Mouse (Mus musculus): ENCODE measurements around the gene Tab1.
A peak's percentile ranks its signal among the peaks of the same experiment; 100 is the strongest.

The Tab1 gene

GRCm38 (mm10) chr15:80162401-80162964, 29.6 kb downstream of the Tab1 start:
- DNase-seq (ENCODE audit: low spot score in 2 of 2): no peak

GRCm38 (mm10) chr15:80163274-80163673, 30.3 kb downstream of the Tab1 start:
- peak; percentile 52 to 70 for DNase-seq (ENCODE audit: low spot score in 2 of 2)

GRCm38 (mm10) chr15:80163716-80164115, 30.8 kb downstream of the Tab1 start:
- DNase-seq (ENCODE audit: low spot score in 2 of 2): no peak

GRCm38 (mm10) chr15:80165396-80165795, 32.5 kb downstream of the Tab1 start:
- DNase-seq (ENCODE audit: low spot score in 2 of 2): no peak

GRCm38 (mm10) chr15:80169484-80169883, 36.6 kb downstream of the Tab1 start:
- no peak for DNase-seq (ENCODE audit: low spot score in 2 of 2)

GRCm38 (mm10) chr15:80170357-80170756, 37.4 kb downstream of the Tab1 start:
- no peak for DNase-seq (ENCODE audit: low spot score in 2 of 2)

- DNase-seq (ENCODE audit: low spot score in 2 of 2): no peak
These were observed 38.4 kb downstream of the Tab1 start for GRCm38 (mm10) chr15:80171286-80171685.

- no peak for DNase-seq (ENCODE audit: low spot score in 2 of 2)
These were observed 38.9 kb downstream of the Tab1 start for GRCm38 (mm10) chr15:80171791-80172190.

- peak; percentile 56 to 59 for DNase-seq (ENCODE audit: low spot score in 2 of 2)
These were observed 40.3 kb downstream of the Tab1 start, which contains the start of gene Mgat3 for GRCm38 (mm10) chr15:80173001-80173771. Gene Mgat3, plus strand, starts transcription at chr15:80173721.

- peak; percentile 69 to 77 for DNase-seq (ENCODE audit: low spot score in 2 of 2)
These were observed 41.1 kb downstream of the Tab1 start for GRCm38 (mm10) chr15:80173781-80174597.

GRCm38 (mm10) chr15:80174598-80174875, 41.6 kb downstream of the Tab1 start:
- DNase-seq (ENCODE audit: low spot score in 2 of 2): no peak

GRCm38 (mm10) chr15:80175316-80175715, 42.4 kb downstream of the Tab1 start:
- no peak for DNase-seq (ENCODE audit: low spot score in 2 of 2)

- no peak for DNase-seq (ENCODE audit: low spot score in 2 of 2)
These were observed 42.8 kb downstream of the Tab1 start for GRCm38 (mm10) chr15:80175756-80176155.

- no peak for DNase-seq (ENCODE audit: low spot score in 2 of 2)
These were observed 48.6 kb downstream of the Tab1 start for GRCm38 (mm10) chr15:80181561-80181960.

GRCm38 (mm10) chr15:80182072-80182700, 49.3 kb downstream of the Tab1 start:
- no peak for DNase-seq (ENCODE audit: low spot score in 2 of 2)

GRCm38 (mm10) chr15:80188927-80189326, 56.0 kb downstream of the Tab1 start:
- no peak for DNase-seq (ENCODE audit: low spot score in 2 of 2)

GRCm38 (mm10) chr15:80190075-80190474, 57.1 kb downstream of the Tab1 start:
- no peak for DNase-seq (ENCODE audit: low spot score in 2 of 2)

GRCm38 (mm10) chr15:80191585-80192245, 58.8 kb downstream of the Tab1 start:
- no peak for DNase-seq (ENCODE audit: low spot score in 2 of 2)

- DNase-seq (ENCODE audit: low spot score in 2 of 2): no peak
These were observed 59.3 kb downstream of the Tab1 start for GRCm38 (mm10) chr15:80192246-80192585.

- no peak for DNase-seq (ENCODE audit: low spot score in 2 of 2)
These were observed 59.9 kb downstream of the Tab1 start for GRCm38 (mm10) chr15:80192847-80193246.

GRCm38 (mm10) chr15:80199556-80199955, 66.6 kb downstream of the Tab1 start:
- no peak for DNase-seq (ENCODE audit: low spot score in 2 of 2)
